Mouse (Mus musculus): ENCODE data around the gene Ttc5. TPM values are rescaled to one million over a fixed set of nuclear protein-coding genes. Genes with fewer than 3 reads are reported as not detected.

The Ttc5 gene
- polyA plus RNA-seq, 1 experiment from 2014 or later: 47.0 TPM

GRCm38 (mm10) chr14:50784391-50785250, 698 bp downstream of the Ttc5 start:
- no peak for DNase-seq (ENCODE audit: low spot score)
- no peak for ATAC-seq
- WGBS: 20% methylated on average over 16 of the region's 16 CpGs

GRCm38 (mm10) chr14:50782166-50782565, 3.2 kb downstream of the Ttc5 start:
- Histone ChIP-seq H3K9ac (replicated peaks; ENCODE audit: low read depth) (no peak overlapping the region), H3K9me3 (ENCODE audit: low read length) (no peaks in the 10 kb centered on the region), H3K4me2 (replicated peaks; ENCODE audit: low read depth, low read length) (no peak overlapping the region), H3K27me3 (replicated peaks; ENCODE audit: insufficient read depth, low read length) (no peaks in the 10 kb centered on the region), H3K4me3 (ENCODE audit: low read depth, low read length) (no peak overlapping the region), H3K4me1 (ENCODE audit: insufficient read depth, low read depth, low read length) (no peaks in the 10 kb centered on the region; the same call in 1 of the 2 replicates), H3K36me3 (ENCODE audit: insufficient read depth, low read length) (peaks cover 5% of the 10 kb centered on the region), H3K27ac (ENCODE audit: low read length) (no peak overlapping the region)
- DNase-seq (ENCODE audit: low spot score) (no peak), ATAC-seq (no peak)
- 94% methylated on average over 3 of the region's 3 CpGs for WGBS
- no peak for TF ChIP-seq EP300 (IDR thresholded peaks at IDR 0.05)
- TF ChIP-seq CTCF (IDR thresholded peaks at IDR 0.05): no peak

More at GRCm38 (mm10) chr14:50784391-50785250, 698 bp downstream of the Ttc5 start:
- Histone ChIP-seq H3K36me3 (ENCODE audit: insufficient read depth, low read length) (0 out of 2 replicates have a peak, but pooled peaks cover 2% of the 10 kb centered on the region), H3K9ac (replicated peaks; ENCODE audit: low read depth) (peak overlapping the region; percentile 44), H3K27ac (ENCODE audit: low read length) (peak overlapping the region; percentile 71), H3K4me2 (replicated peaks; ENCODE audit: low read depth, low read length) (peak overlapping the region; percentile 64), H3K27me3 (replicated peaks; ENCODE audit: insufficient read depth, low read length) (no peaks in the 10 kb centered on the region), H3K4me3 (ENCODE audit: low read depth, low read length) (peak overlapping the region; percentile 88), H3K9me3 (ENCODE audit: low read length) (no peaks in the 10 kb centered on the region), H3K4me1 (ENCODE audit: insufficient read depth, low read depth, low read length) (no peaks in the 10 kb centered on the region; the same call in 1 of the 2 replicates)
- no peak for TF ChIP-seq EP300 (IDR thresholded peaks at IDR 0.05)
- TF ChIP-seq CTCF (IDR thresholded peaks at IDR 0.05): no peak

- no peak for ATAC-seq
- no peak overlapping the region for H3K4me3 ChIP-seq (ENCODE audit: low read depth, low read length)
- H3K4me1 ChIP-seq (ENCODE audit: insufficient read depth, low read depth, low read length): no peaks in the 10 kb centered on the region
- no peaks in the 10 kb centered on the region for H3K27me3 ChIP-seq (replicated peaks; ENCODE audit: insufficient read depth, low read length)
- no peak overlapping the region for H3K4me2 ChIP-seq (replicated peaks; ENCODE audit: low read depth, low read length)
- H3K9me3 ChIP-seq (ENCODE audit: low read length): no peaks in the 10 kb centered on the region
- H3K36me3 ChIP-seq (ENCODE audit: insufficient read depth, low read length): peaks cover 16% of the 10 kb centered on the region
- 82% methylated on average over 2 of the region's 2 CpGs for WGBS
- DNase-seq (ENCODE audit: low spot score): no peak
- no peak overlapping the region for H3K9ac ChIP-seq (replicated peaks; ENCODE audit: low read depth)
- TF ChIP-seq EP300 (IDR thresholded peaks at IDR 0.05) (no peak), CTCF (IDR thresholded peaks at IDR 0.05) (peak; percentile 39)
- H3K27ac ChIP-seq (ENCODE audit: low read length): no peak overlapping the region
Observed at GRCm38 (mm10) chr14:50771342-50771741, 14.0 kb downstream of the Ttc5 start.

GRCm38 (mm10) chr14:50765736-50766135, 19.6 kb downstream of the Ttc5 start:
- H3K4me3 ChIP-seq (ENCODE audit: low read depth, low read length): no peak overlapping the region
- no peaks in the 10 kb centered on the region for H3K4me1 ChIP-seq (ENCODE audit: insufficient read depth, low read depth, low read length)

GRCm38 (mm10) chr14:50758416-50759085, 26.8 kb downstream of the Ttc5 start:
- TF ChIP-seq CTCF (IDR thresholded peaks at IDR 0.05) (no peak), EP300 (IDR thresholded peaks at IDR 0.05) (no peak)
- Histone ChIP-seq H3K36me3 (ENCODE audit: insufficient read depth, low read length) (peaks cover under 1% of the 10 kb centered on the region; the same call in 1 of the 2 replicates), H3K4me2 (replicated peaks; ENCODE audit: low read depth, low read length) (no peak overlapping the region), H3K27me3 (replicated peaks; ENCODE audit: insufficient read depth, low read length) (no peaks in the 10 kb centered on the region), H3K4me3 (ENCODE audit: low read depth, low read length) (no peak overlapping the region), H3K27ac (ENCODE audit: low read length) (no peak overlapping the region), H3K9me3 (ENCODE audit: low read length) (no peaks in the 10 kb centered on the region), H3K4me1 (ENCODE audit: insufficient read depth, low read depth, low read length) (no peaks in the 10 kb centered on the region), H3K9ac (replicated peaks; ENCODE audit: low read depth) (no peak overlapping the region)
- DNase-seq (ENCODE audit: low spot score) (no peak), ATAC-seq (no peak)
- 66% methylated on average over 5 of the region's 5 CpGs for WGBS

More at GRCm38 (mm10) chr14:50765736-50766135, 19.6 kb downstream of the Ttc5 start:
- DNase-seq (ENCODE audit: low spot score) (no peak), ATAC-seq (no peak)
- H3K36me3 ChIP-seq (ENCODE audit: insufficient read depth, low read length): peaks cover 24% of the 10 kb centered on the region
- H3K27ac ChIP-seq (ENCODE audit: low read length): no peak overlapping the region
- TF ChIP-seq EP300 (IDR thresholded peaks at IDR 0.05) (no peak), CTCF (IDR thresholded peaks at IDR 0.05) (no peak)
- no peak overlapping the region for H3K4me2 ChIP-seq (replicated peaks; ENCODE audit: low read depth, low read length)
- no peak overlapping the region for H3K9ac ChIP-seq (replicated peaks; ENCODE audit: low read depth)
- no peaks in the 10 kb centered on the region for H3K9me3 ChIP-seq (ENCODE audit: low read length)
- WGBS: 96% methylated on average over 6 of the region's 6 CpGs
- no peaks in the 10 kb centered on the region for H3K27me3 ChIP-seq (replicated peaks; ENCODE audit: insufficient read depth, low read length)

GRCm38 (mm10) chr14:50744994-50745393, 40.3 kb downstream of the Ttc5 start, which contains the start of gene Olfr749:
TSS of gene Olfr749 (minus strand) at chr14:50745094.
- H3K9ac ChIP-seq (replicated peaks; ENCODE audit: low read depth): no peak within 1 kb of the TSS
- DNase-seq (ENCODE audit: low spot score) (no peak), ATAC-seq (no peak)
- H3K4me2 ChIP-seq (replicated peaks; ENCODE audit: low read depth, low read length): no peak within 1 kb of the TSS
- no peak within 1 kb of the TSS for H3K27ac ChIP-seq (ENCODE audit: low read length)
- no peaks in the 10 kb centered on the region for H3K4me1 ChIP-seq (ENCODE audit: insufficient read depth, low read depth, low read length)
- H3K27me3 ChIP-seq (replicated peaks; ENCODE audit: insufficient read depth, low read length): no peaks in the 10 kb centered on the region
- no peak within 1 kb of the TSS for H3K4me3 ChIP-seq (ENCODE audit: low read depth, low read length)
- H3K36me3 ChIP-seq (ENCODE audit: insufficient read depth, low read length): no peaks in the 10 kb centered on the region
- TF ChIP-seq CTCF (IDR thresholded peaks at IDR 0.05): no peak
- no peak for TF ChIP-seq EP300 (IDR thresholded peaks at IDR 0.05)
- no peaks in the 10 kb centered on the region for H3K9me3 ChIP-seq (ENCODE audit: low read length)

Measured in lung, postnatal 0 days (tissue).